8 mouse cellular contexts compared by ENCODE assay signal in the genomic region with DNA sequence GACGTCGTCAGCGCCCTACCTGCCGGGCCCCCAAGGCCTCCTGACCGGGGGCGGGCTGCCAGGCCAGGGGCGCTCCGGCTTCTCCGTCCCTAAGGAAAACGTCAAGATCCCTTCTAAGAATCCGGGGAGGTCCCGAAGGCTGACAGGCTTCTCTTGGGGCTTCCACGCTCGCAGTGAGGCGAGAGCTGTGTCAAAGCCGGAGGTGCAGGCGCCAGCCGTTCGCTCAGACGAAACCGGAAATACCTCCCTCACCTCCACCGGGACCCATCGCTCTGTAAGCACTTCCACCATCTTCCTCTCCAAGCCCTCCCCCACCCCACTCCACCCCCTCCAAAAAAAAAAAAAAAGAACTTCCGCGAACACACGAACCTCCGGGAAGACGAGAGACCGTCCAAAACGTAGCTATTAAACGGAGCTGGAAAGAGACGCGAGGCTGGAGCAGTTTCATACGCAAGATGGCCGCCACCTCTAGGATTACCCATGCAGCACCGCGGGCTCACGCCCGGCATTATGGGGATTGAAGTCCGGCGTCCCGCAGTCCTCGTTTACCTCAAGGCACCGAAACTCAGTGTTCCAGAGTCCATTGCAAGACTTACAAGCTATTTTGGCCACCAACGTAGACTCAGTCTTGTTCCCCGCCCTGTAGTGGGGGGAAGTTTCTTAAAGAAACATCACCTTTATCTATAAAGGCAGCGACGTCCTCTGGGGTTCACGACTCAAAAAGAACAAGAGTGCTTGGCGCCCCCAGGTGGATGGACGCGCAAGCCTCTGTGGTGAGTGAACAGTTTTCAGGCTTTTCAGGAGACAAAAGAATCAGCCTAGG. TPM values are rescaled to one million over a fixed set of nuclear protein-coding genes. Genes with fewer than 3 reads are reported as not detected.
A peak's percentile ranks its signal among the peaks of the same experiment; 100 is the strongest.
DNase-seq lines count a peak whose midpoint lies in the region; ATAC-seq and TF ChIP-seq lines count a peak whose summit lies in the region.

No protein-coding gene starts in this region.

- H3K4me1 ChIP-seq in MEL (ENCODE audit: control insufficient read depth in 1 of 2, insufficient read depth in 2 of 2, low read length in 2 of 2): peaks cover 5 to 24% of the 10 kb centered on the region in 2 experiments; a peak in 3 of 4 replicates
- H3K4me1 ChIP-seq in cerebellum, adult 2 months (ENCODE audit: control insufficient read depth, insufficient read depth, low read length): peaks cover 3% of the 10 kb centered on the region; the same call in 1 of the 2 replicates
- 0 out of 2 replicates have a peak, but pooled peaks cover 10% of the 10 kb centered on the region for H3K4me1 ChIP-seq in forebrain, postnatal 0 days (ENCODE audit: insufficient read depth)
- peaks cover 21% of the 10 kb centered on the region for H3K4me1 ChIP-seq in lung, embryonic 15.5 days

- H3K4me2 ChIP-seq in forebrain, postnatal 0 days (ENCODE audit: low read depth): peak overlapping the region; percentile 61
- peak overlapping the region; percentile 59 for H3K4me2 ChIP-seq in lung, embryonic 15.5 days

- no peaks in the 10 kb centered on the region for H3K27me3 ChIP-seq in MEL (ENCODE audit: control insufficient read depth in 1 of 2, insufficient read depth in 2 of 2, low read length in 2 of 2)
- H3K27me3 ChIP-seq in cerebellum, adult 2 months (ENCODE audit: control insufficient read depth, insufficient read depth, low read length): no peaks in the 10 kb centered on the region
- H3K27me3 ChIP-seq in forebrain, postnatal 0 days (ENCODE audit: insufficient read depth, low read length): no peaks in the 10 kb centered on the region
- H3K27me3 ChIP-seq in lung, embryonic 15.5 days: no peaks in the 10 kb centered on the region

- peak in 1 of 2 experiments; percentile 37; a peak in 1 of 4 replicates for TF ChIP-seq EP300 in MEL (IDR thresholded peaks at IDR 0.05; ENCODE audit: low read depth in 1 of 2, low read length in 2 of 2)

- H3K27ac ChIP-seq in MEL (ENCODE audit: control insufficient read depth, low read depth, low read length): peak overlapping the region; percentile 99
- H3K27ac ChIP-seq in cerebellum, adult 2 months (ENCODE audit: insufficient read depth, low read length): peak overlapping the region; percentile 55; the same call in 1 of the 2 replicates
- peak overlapping the region; percentile 90 for H3K27ac ChIP-seq in forebrain, postnatal 0 days (ENCODE audit: low read depth, low read length)
- peak overlapping the region; percentile 97 for H3K27ac ChIP-seq in lung, embryonic 15.5 days

- TF ChIP-seq CTCF in MEL (IDR thresholded peaks at IDR 0.05 in 2 of 3, conservative IDR thresholded peaks at IDR 0.05 in 1 of 3; ENCODE audit: control insufficient read depth in 1 of 3, insufficient read depth in 1 of 3, low read depth in 2 of 3, low read length in 3 of 3, poor library complexity in 1 of 3, severe bottlenecking in 1 of 3): peak; percentile 86 to 100 (median 95)
- peak; percentile 75 for TF ChIP-seq CTCF in cerebellum, adult 2 months (IDR thresholded peaks at IDR 0.05; ENCODE audit: borderline replicate concordance, insufficient read depth, low read depth, low read length)
- TF ChIP-seq CTCF in forebrain, postnatal 0 days (IDR thresholded peaks at IDR 0.05; ENCODE audit: low read depth): peak; percentile 87

- peaks cover 15 to 31% of the 10 kb centered on the region in 2 experiments for H3K36me3 ChIP-seq in MEL (ENCODE audit: control insufficient read depth in 1 of 2, insufficient read depth in 2 of 2, low read length in 2 of 2)
- peaks cover 15% of the 10 kb centered on the region for H3K36me3 ChIP-seq in forebrain, postnatal 0 days (ENCODE audit: insufficient read depth)
- H3K36me3 ChIP-seq in lung, embryonic 15.5 days: peaks cover 15% of the 10 kb centered on the region

- peak; percentile 92 for TF ChIP-seq RAD21 in MEL (IDR thresholded peaks at IDR 0.05; ENCODE audit: low read depth, low read length)

- H3K4me3 ChIP-seq in MEL (ENCODE audit: control insufficient read depth in 1 of 2, insufficient read depth in 1 of 2, low read depth in 2 of 2, low read length in 2 of 2): peak overlapping the region; percentile 55 to 98
- H3K4me3 ChIP-seq in cerebellum, adult 2 months (replicated peaks; ENCODE audit: insufficient read depth, low read depth, low read length): peak overlapping the region; percentile 73
- H3K4me3 ChIP-seq in forebrain, postnatal 0 days (ENCODE audit: low read depth, low read length): peak overlapping the region; percentile 81
- peak overlapping the region; percentile 86 for H3K4me3 ChIP-seq in lung, embryonic 15.5 days

- peak; percentile 100 for DNase-seq in MEL (ENCODE audit: low read depth, low spot score)
- DNase-seq in cerebellum, adult 2 months: peak; percentile 95 to 98
- peak; percentile 98 for DNase-seq in forebrain, postnatal 0 days
- peak; percentile 95 for DNase-seq in heart, postnatal 4 days
- DNase-seq in layer of hippocampus, adult 8-10 months (ENCODE audit: low spot score in 2 of 2): peak; percentile 97 to 98
- peak; percentile 93 for DNase-seq in ovary, adult 18-20 months (ENCODE audit: low spot score)
- peak; percentile 99 for DNase-seq in thymus, postnatal 0 days (ENCODE audit: low spot score)

- peaks cover 44% of the 10 kb centered on the region for H3K79me2 ChIP-seq in MEL (ENCODE audit: control insufficient read depth, insufficient read depth, low read length, poor library complexity)

- ATAC-seq in forebrain, postnatal 0 days: peak; percentile 99
- ATAC-seq in lung, embryonic 15.5 days (ENCODE audit: borderline replicate concordance, extremely low read depth, low FRiP score, low TSS enrichment): peak; percentile 99

- under 1% methylated on average over 52 of the region's 52 CpGs for WGBS in cerebellum, adult 2 months
- under 1% methylated on average over 52 of the region's 52 CpGs for WGBS in forebrain, postnatal 0 days
- WGBS in lung, embryonic 15.5 days: under 1% methylated on average over 52 of the region's 52 CpGs

- no peaks in the 10 kb centered on the region for H3K9me3 ChIP-seq in MEL (replicated peaks; ENCODE audit: insufficient read depth, low read length)
- no peaks in the 10 kb centered on the region for H3K9me3 ChIP-seq in forebrain, postnatal 0 days (ENCODE audit: low read length)
- no peaks in the 10 kb centered on the region for H3K9me3 ChIP-seq in lung, embryonic 15.5 days

- TF ChIP-seq POLR2A in MEL (IDR thresholded peaks at IDR 0.05; ENCODE audit: control insufficient read depth in 1 of 2, insufficient read depth in 1 of 2, low read depth in 1 of 2, low read length in 2 of 2, poor library complexity in 1 of 2): peak; percentile 66 to 80
- peak; percentile 80; the same call in 1 of the 2 replicates for TF ChIP-seq POLR2A in cerebellum, adult 2 months (IDR thresholded peaks at IDR 0.05; ENCODE audit: borderline replicate concordance, insufficient read depth, low read length)

- H3K9ac ChIP-seq in MEL (ENCODE audit: control insufficient read depth, low read depth, low read length, poor library complexity, severe bottlenecking): peak overlapping the region; percentile 99
- peak overlapping the region; percentile 95 for H3K9ac ChIP-seq in forebrain, postnatal 0 days
- peak overlapping the region; percentile 79 for H3K9ac ChIP-seq in lung, embryonic 15.5 days

TF ChIP-seq in MEL, 35 proteins besides CTCF, POLR2A, EP300 and RAD21 (continues in another document):
- TF ChIP-seq ZC3H11A (IDR thresholded peaks at IDR 0.05; ENCODE audit: low read depth, low read length) (peak; percentile 87), USF1 (IDR thresholded peaks at IDR 0.05; ENCODE audit: low read depth, low read length) (no peak), POLR2AphosphoS2 (IDR thresholded peaks at IDR 0.05; ENCODE audit: low read length) (peak; percentile 68; the same call in 1 of the 2 replicates), NRF1 (IDR thresholded peaks at IDR 0.05; ENCODE audit: insufficient read depth, low read depth, low read length, poor library complexity, severe bottlenecking) (no peak), ETS1 (IDR thresholded peaks at IDR 0.05; ENCODE audit: low read depth, low read length) (peak; percentile 52; the same call in 1 of the 2 replicates), MAFK (IDR thresholded peaks at IDR 0.05; ENCODE audit: borderline replicate concordance, low read depth, low read length) (no peak), E2F4 (IDR thresholded peaks at IDR 0.05; ENCODE audit: borderline replicate concordance, low read depth, low read length) (no peak), HCFC1 (IDR thresholded peaks at IDR 0.05; ENCODE audit: low read depth, low read length) (peak; percentile 95), RCOR1 (IDR thresholded peaks at IDR 0.05; ENCODE audit: low read depth, low read length) (no peak), ZMIZ1 (IDR thresholded peaks at IDR 0.05; ENCODE audit: low read depth, low read length) (no peak), GABPA (IDR thresholded peaks at IDR 0.05; ENCODE audit: low read depth, low read length) (no peak), JUND (IDR thresholded peaks at IDR 0.05; ENCODE audit: low read depth, low read length) (no peak), CHD2 (IDR thresholded peaks at IDR 0.05; ENCODE audit: low read length) (peak; percentile 38; the same call in 1 of the 2 replicates)

RNA-seq across cellular contexts. Expression of a gene that starts 0.6 kb away (rescaled TPM):
- 74.9 and 75.0 TPM in 2 replicates for total RNA-seq in MEL (2012; rRNA removed)
- 10 to 100 TPM in 1 of 2 experiments, not detected in 1; 67.5 TPM for polyA plus RNA-seq in MEL (2012; ENCODE audit: insufficient read depth in 1 of 2, insufficient read length in 2 of 2, low read depth in 1 of 2, low replicate concordance in 2 of 2, missing spikeins in 1 of 2)
- 34.3 and 37.3 TPM in 2 replicates for polyA plus RNA-seq in cerebellum, adult 2 months (2012; rRNA removed)
- total RNA-seq in forebrain, postnatal 0 days (2014; rRNA removed): 93.1 and 101 TPM in 2 replicates
- 21.5 and 26.5 TPM in 2 replicates for polyA plus RNA-seq in forebrain, postnatal 0 days (2015; fragmentation: Nextera tagmentation; extraction: Ambion mirVana)
- total RNA-seq in heart, postnatal 4 days (2021): 10 to 100 TPM; 62.4 to 62.9 TPM
- total RNA-seq in layer of hippocampus, adult 8-10 months (2022): 100 to 1,000 TPM in 1 of 4 experiments, 10 to 100 TPM in 3; 74.7 to 101 (median 91.4) TPM
- polyA plus RNA-seq in lung, embryonic 15.5 days (2015; fragmentation: Nextera tagmentation; extraction: Ambion mirVana): 34.1 and 39.6 TPM in 2 replicates
- polyA plus RNA-seq in thymus, postnatal 0 days (2015; fragmentation: Nextera tagmentation; extraction: Ambion mirVana): 53.3 and 54.3 TPM in 2 replicates

RNA-seq across cellular contexts. Expression of a gene that starts 8.2 kb away (rescaled TPM):
- total RNA-seq in MEL (2012; rRNA removed): 21.9 and 26.3 TPM in 2 replicates
- 10 to 100 TPM; 46.2 to 52.7 TPM for polyA plus RNA-seq in MEL (2012; ENCODE audit: insufficient read depth in 1 of 2, insufficient read length in 2 of 2, low read depth in 1 of 2, low replicate concordance in 2 of 2, missing spikeins in 1 of 2)
- 27.2 and 27.6 TPM in 2 replicates for polyA plus RNA-seq in cerebellum, adult 2 months (2012; rRNA removed)
- total RNA-seq in forebrain, postnatal 0 days (2014; rRNA removed): 43.5 and 50.0 TPM in 2 replicates
- polyA plus RNA-seq in forebrain, postnatal 0 days (2015; fragmentation: Nextera tagmentation; extraction: Ambion mirVana): 11.7 and 17.2 TPM in 2 replicates
- 10 to 100 TPM; 31.4 to 33.1 TPM for total RNA-seq in heart, postnatal 4 days (2021)
- total RNA-seq in layer of hippocampus, adult 8-10 months (2022): 10 to 100 TPM; 66.0 to 88.3 (median 80.5) TPM
- 31.8 and 34.2 TPM in 2 replicates for polyA plus RNA-seq in lung, embryonic 15.5 days (2015; fragmentation: Nextera tagmentation; extraction: Ambion mirVana)
- polyA plus RNA-seq in thymus, postnatal 0 days (2015; fragmentation: Nextera tagmentation; extraction: Ambion mirVana): 84.8 and 85.8 TPM in 2 replicates

Comparison
In these comparisons a context has a peak if more than half of its experiments do, and no peak if none do; other contexts are left out.
1. Peak in every context shown above with its lines: DNase-seq, ATAC-seq, H3K4me3 ChIP-seq and H3K27ac ChIP-seq.